Mouse (Mus musculus): Measurements from ENCODE around the gene Ccdc162.

DNA sequence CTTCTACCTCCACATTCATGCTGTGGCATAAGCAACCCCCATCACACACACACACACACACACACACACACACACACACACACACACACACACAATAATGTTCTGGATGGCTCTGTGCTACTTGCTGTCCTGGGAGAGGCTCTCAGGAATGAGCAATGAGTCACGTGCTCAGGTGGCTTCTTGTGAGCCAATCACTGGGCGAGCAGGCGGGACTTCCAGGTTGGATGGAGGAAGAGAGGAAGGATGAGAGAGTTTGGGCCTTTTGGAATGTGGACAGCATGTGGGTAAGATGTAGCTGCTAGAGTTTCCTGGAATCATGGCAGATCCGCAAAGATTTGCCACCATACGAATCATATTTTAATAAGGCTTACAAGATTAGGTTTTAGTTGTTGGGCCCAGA, 40.8 kb upstream of the Ccdc162 start:
- TF ChIP-seq CTCF (IDR thresholded peaks at IDR 0.05; ENCODE audit: low read depth, low read length): no peak
- no peak for TF ChIP-seq POLR2A (IDR thresholded peaks at IDR 0.05; ENCODE audit: borderline replicate concordance, low read depth, low read length)

All from bone marrow macrophage, adult 2 months (primary cell).